Comparison of ENCODE assay signal across 9 mouse cellular contexts in genomic region chr8:86901972-86902371, GRCm38 (mm10). TPM values are rescaled to one million over a fixed set of nuclear protein-coding genes. Genes with fewer than 3 reads are reported as not detected.
DNase-seq lines count a peak whose midpoint lies in the region; ATAC-seq lines count a peak whose summit lies in the region.
"Had no signal": no experiment of that assay in that cellular context is flagged by ENCODE, and none has a peak within 500 bp of the region (broad histone marks: within the 10 kb centered on the region; RNA-seq: fewer than 3 reads in every experiment).

No protein-coding gene starts in this region.

- 0 out of 2 replicates have a peak overlapping the region, but pooled peaks have one; percentile 12 for H3K4me2 ChIP-seq in kidney, embryonic 16.5 days (replicated peaks; ENCODE audit: low read depth, low read length)
- no peak overlapping the region for H3K4me2 ChIP-seq in midbrain, embryonic 13.5 days (replicated peaks)
- H3K4me2 ChIP-seq in forebrain, embryonic 16.5 days (ENCODE audit: low read length) = no peak overlapping the region

- ATAC-seq in kidney, embryonic 16.5 days (ENCODE audit: low FRiP score, low TSS enrichment) = peak; percentile 85
- no peak for ATAC-seq in midbrain, embryonic 13.5 days
- ATAC-seq in forebrain, embryonic 16.5 days = no peak

- H3K27ac ChIP-seq in heart, embryonic 10.5 days = peak overlapping the region; percentile 56; the same call in 1 of the 2 replicates
- peak overlapping the region; percentile 67 for H3K27ac ChIP-seq in kidney, embryonic 16.5 days (ENCODE audit: low read length)
- no peak overlapping the region for H3K27ac ChIP-seq in midbrain, embryonic 13.5 days
- H3K27ac ChIP-seq in forebrain, embryonic 16.5 days (ENCODE audit: low read length) = no peak overlapping the region

- no peaks in the 10 kb centered on the region for H3K36me3 ChIP-seq in heart, embryonic 10.5 days
- no peaks in the 10 kb centered on the region for H3K36me3 ChIP-seq in kidney, embryonic 16.5 days (ENCODE audit: insufficient read depth, low read length)
- H3K36me3 ChIP-seq in midbrain, embryonic 13.5 days = no peaks in the 10 kb centered on the region
- no peaks in the 10 kb centered on the region for H3K36me3 ChIP-seq in forebrain, embryonic 16.5 days (ENCODE audit: control insufficient read depth, insufficient read depth)

- 48% methylated on average over 5 of the region's 5 CpGs for WGBS in heart, embryonic 10.5 days
- 8% methylated on average over 5 of the region's 5 CpGs for WGBS in kidney, embryonic 16.5 days
- WGBS in midbrain, embryonic 13.5 days = 66% methylated on average over 5 of the region's 5 CpGs
- WGBS in forebrain, embryonic 16.5 days = 69% methylated on average over 5 of the region's 5 CpGs

- no peak overlapping the region for H3K4me3 ChIP-seq in heart, embryonic 10.5 days
- no peak overlapping the region for H3K4me3 ChIP-seq in kidney, embryonic 16.5 days (ENCODE audit: low read length)
- H3K4me3 ChIP-seq in midbrain, embryonic 13.5 days (replicated peaks) = no peak overlapping the region
- no peak overlapping the region for H3K4me3 ChIP-seq in forebrain, embryonic 16.5 days (replicated peaks; ENCODE audit: low read length)

- peak; percentile 29 for DNase-seq in gastrocnemius, adult 18-20 months (ENCODE audit: low spot score)
- no peak for DNase-seq in gastrocnemius, postnatal 10 days
- no peak for DNase-seq in heart, embryonic 10.5 days (ENCODE audit: low spot score)
- peak; percentile 44 for DNase-seq in skeletal muscle tissue, adult 2 months (ENCODE audit: low read depth, low spot score)
- no peak for DNase-seq in MN1 (ENCODE audit: low spot score)
- DNase-seq: layer of hippocampus, adult 9-11 months had no signal

- H3K27me3 ChIP-seq in heart, embryonic 10.5 days (ENCODE audit: insufficient read depth, poor library complexity, severe bottlenecking) = no peaks in the 10 kb centered on the region
- H3K27me3 ChIP-seq in kidney, embryonic 16.5 days (ENCODE audit: insufficient read depth, low read length) = no peaks in the 10 kb centered on the region
- H3K27me3 ChIP-seq in midbrain, embryonic 13.5 days = no peaks in the 10 kb centered on the region
- H3K27me3 ChIP-seq in forebrain, embryonic 16.5 days (replicated peaks; ENCODE audit: control insufficient read depth, insufficient read depth, low read length) = no peaks in the 10 kb centered on the region; the same call in 1 of the 2 replicates

- no peaks in the 10 kb centered on the region for H3K9me3 ChIP-seq in heart, embryonic 10.5 days
- H3K9me3 ChIP-seq in kidney, embryonic 16.5 days (ENCODE audit: low read length) = no peaks in the 10 kb centered on the region
- H3K9me3 ChIP-seq in midbrain, embryonic 13.5 days = no peaks in the 10 kb centered on the region
- H3K9me3 ChIP-seq in forebrain, embryonic 16.5 days (ENCODE audit: control insufficient read depth, low read length) = no peaks in the 10 kb centered on the region

- peak overlapping the region; percentile 26 for H3K9ac ChIP-seq in kidney, embryonic 16.5 days (replicated peaks; ENCODE audit: low read length)
- no peak overlapping the region for H3K9ac ChIP-seq in midbrain, embryonic 13.5 days (replicated peaks)
- no peak overlapping the region for H3K9ac ChIP-seq in forebrain, embryonic 16.5 days (replicated peaks; ENCODE audit: low read depth, low read length)

- H3K4me1 ChIP-seq in heart, embryonic 10.5 days = peaks cover 20% of the 10 kb centered on the region
- H3K4me1 ChIP-seq in kidney, embryonic 16.5 days (ENCODE audit: insufficient read depth, low read length) = peaks cover 9% of the 10 kb centered on the region
- H3K4me1 ChIP-seq in midbrain, embryonic 13.5 days (replicated peaks) = no peaks in the 10 kb centered on the region
- H3K4me1 ChIP-seq in forebrain, embryonic 16.5 days (replicated peaks; ENCODE audit: control insufficient read depth, insufficient read depth, low read length) = no peaks in the 10 kb centered on the region

RNA-seq across cellular contexts. Expression of gene N4bp1, which starts 16.9 kb away (rescaled TPM):
- 10 to 100 TPM; 16.4 to 18.2 TPM for total RNA-seq in gastrocnemius, adult 18-20 months (2021)
- 10 to 100 TPM; 15.4 to 21.7 TPM for total RNA-seq in gastrocnemius, postnatal 10 days (2021)
- 6.6 and 9.9 TPM in 2 replicates for polyA plus RNA-seq in heart, embryonic 10.5 days (2016; fragmentation: Nextera tagmentation; extraction: Ambion mirVana)
- polyA plus RNA-seq in kidney, embryonic 16.5 days (2015; fragmentation: Nextera tagmentation; extraction: Ambion mirVana) = 8.1 and 8.3 TPM in 2 replicates
- polyA plus RNA-seq in midbrain, embryonic 13.5 days (2015; fragmentation: Nextera tagmentation; extraction: Ambion mirVana) = 10.7 and 11.4 TPM in 2 replicates
- 9.6 and 10.3 TPM in 2 replicates for polyA plus RNA-seq in forebrain, embryonic 16.5 days (2015; fragmentation: Nextera tagmentation; extraction: Ambion mirVana)

Comparison
In these comparisons a context has a peak if more than half of its experiments do, and no peak if none do; other contexts are left out.
1. DNase-seq: peak in gastrocnemius, adult 18-20 months (single experiment) and skeletal muscle tissue, adult 2 months (single experiment); none in gastrocnemius, postnatal 10 days (single experiment), heart, embryonic 10.5 days (single experiment) and MN1 (single experiment).
2. H3K27ac ChIP-seq: peak in heart, embryonic 10.5 days (single experiment) and kidney, embryonic 16.5 days (single experiment); none in midbrain, embryonic 13.5 days (single experiment) and forebrain, embryonic 16.5 days (single experiment).